In the genomic region with DNA sequence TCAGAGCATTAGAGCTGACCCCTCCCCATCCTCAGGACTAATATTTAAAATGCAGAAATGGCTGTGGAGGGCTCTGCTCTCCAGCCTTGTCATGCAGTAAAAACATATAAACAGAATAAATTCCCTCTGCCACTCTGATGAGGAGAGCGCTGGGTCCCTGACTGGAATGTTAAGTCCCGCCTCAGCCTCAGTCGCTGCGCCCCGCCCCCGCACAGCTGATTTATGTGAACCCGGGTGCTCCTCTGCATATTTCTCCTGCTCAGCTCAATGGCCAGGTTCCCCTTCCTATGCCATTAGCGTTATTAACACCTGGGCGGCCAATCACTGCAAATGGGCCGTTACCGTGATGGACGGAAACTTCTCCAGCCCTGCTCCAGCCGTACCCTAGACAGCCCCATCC, we compare ENCODE assay signal across 31 mouse cellular contexts. TPM values are rescaled to one million over a fixed set of nuclear protein-coding genes. Genes with fewer than 3 reads are reported as not detected.
A peak's percentile ranks its signal among the peaks of the same experiment; 100 is the strongest.
DNase-seq lines count a peak whose midpoint lies in the region; ATAC-seq and TF ChIP-seq lines count a peak whose summit lies in the region.
"Had no signal": no experiment of that assay in that cellular context is flagged by ENCODE, and none has a peak within 500 bp of the region (broad histone marks: within the 10 kb centered on the region; RNA-seq: fewer than 3 reads in every experiment).

No protein-coding gene starts in this region.

- TF ChIP-seq EP300 in heart, adult 2 months (IDR thresholded peaks at IDR 0.05; ENCODE audit: insufficient read depth, low read depth, low read length) = no peak

- H3K9ac ChIP-seq in kidney, embryonic 15.5 days = no peak overlapping the region
- H3K9ac ChIP-seq in heart, adult 2 months (ENCODE audit: low read depth, low read length) = no peak overlapping the region
- H3K9ac ChIP-seq: forebrain, postnatal 0 days; heart, embryonic 12.5 days; hindbrain, embryonic 15.5 days; intestine, embryonic 15.5 days; limb, embryonic 13.5 days; liver, embryonic 12.5 days; midbrain, embryonic 12.5 days had no signal

- H3K27ac ChIP-seq in kidney, embryonic 15.5 days = no peak overlapping the region
- no peak overlapping the region for H3K27ac ChIP-seq in heart, adult 2 months
- no peak overlapping the region for H3K27ac ChIP-seq in thymus, adult 2 months (ENCODE audit: control insufficient read depth, insufficient read depth, low read length)
- H3K27ac ChIP-seq: hindbrain, embryonic 15.5 days; intestine, embryonic 15.5 days; limb, embryonic 13.5 days; liver, embryonic 12.5 days; midbrain, embryonic 12.5 days had no signal

- DNase-seq in kidney, adult 18-20 months = peak; percentile 56
- DNase-seq in testis, postnatal 10 days (ENCODE audit: low spot score) = peak; percentile 48
- no peak for DNase-seq in testis, postnatal 14 days (ENCODE audit: low spot score)
- DNase-seq in kidney, postnatal 36 days = peak; percentile 26 to 58
- DNase-seq in heart, adult 2 months = no peak
- DNase-seq in thymus, adult 2 months = no peak
- DNase-seq: adrenal gland, adult 2 months; B cell, adult 2 months; cerebellum, adult 11-12 months; cerebellum, postnatal 14 days; forebrain, postnatal 0 days; gastrocnemius, postnatal 14 days; heart, adult 11 months; heart, postnatal 10 days; lung, adult 2 months; lung, postnatal 14 days; thymus, postnatal 25 days had no signal

- H3K4me1 ChIP-seq in kidney, embryonic 15.5 days = peaks cover 7% of the 10 kb centered on the region; the same call in 1 of the 2 replicates
- H3K4me1 ChIP-seq in heart, adult 2 months (ENCODE audit: control insufficient read depth, insufficient read depth, low read length) = no peaks in the 10 kb centered on the region
- no peaks in the 10 kb centered on the region for H3K4me1 ChIP-seq in thymus, adult 2 months (replicated peaks; ENCODE audit: control insufficient read depth, insufficient read depth, low read length)
- H3K4me1 ChIP-seq: heart, embryonic 12.5 days; limb, embryonic 13.5 days; liver, embryonic 12.5 days; midbrain, embryonic 12.5 days had no signal

- peaks cover 58% of the 10 kb centered on the region for H3K27me3 ChIP-seq in kidney, embryonic 15.5 days
- peaks cover 1% of the 10 kb centered on the region; the same call in 1 of the 2 replicates for H3K27me3 ChIP-seq in heart, adult 2 months (ENCODE audit: control insufficient read depth, insufficient read depth, low read length)
- H3K27me3 ChIP-seq in thymus, adult 2 months (ENCODE audit: control insufficient read depth, insufficient read depth, low read length) = no peaks in the 10 kb centered on the region; the same call in 1 of the 2 replicates
- H3K27me3 ChIP-seq: hindbrain, embryonic 15.5 days had no signal

- TF ChIP-seq CTCF in heart, adult 2 months (IDR thresholded peaks at IDR 0.05) = no peak
- no peak for TF ChIP-seq CTCF in thymus, adult 2 months (IDR thresholded peaks at IDR 0.05; ENCODE audit: borderline replicate concordance, control insufficient read depth, extremely low read depth, insufficient read depth, low read length, poor library complexity)

- intact Hi-C loops in heart, adult 2 months (cut with DNase I) = no loop called here

- H3K79me2 ChIP-seq in heart, adult 2 months (replicated peaks; ENCODE audit: control insufficient read depth, insufficient read depth, low read length) = no peaks in the 10 kb centered on the region

- no peaks in the 10 kb centered on the region for H3K36me3 ChIP-seq in kidney, embryonic 15.5 days
- no peaks in the 10 kb centered on the region for H3K36me3 ChIP-seq in heart, adult 2 months (ENCODE audit: control insufficient read depth, insufficient read depth, low read length)
- H3K36me3 ChIP-seq in thymus, adult 2 months (ENCODE audit: control insufficient read depth, insufficient read depth, low read length) = no peaks in the 10 kb centered on the region
- H3K36me3 ChIP-seq: heart, embryonic 12.5 days; hindbrain, embryonic 15.5 days; intestine, embryonic 15.5 days; limb, embryonic 13.5 days; liver, embryonic 12.5 days; midbrain, embryonic 12.5 days had no signal

- no peak overlapping the region for H3K4me2 ChIP-seq in kidney, embryonic 15.5 days
- H3K4me2 ChIP-seq: heart, embryonic 12.5 days; hindbrain, embryonic 15.5 days; intestine, embryonic 15.5 days; limb, embryonic 13.5 days; liver, embryonic 12.5 days; midbrain, embryonic 12.5 days had no signal

- no peaks in the 10 kb centered on the region for H3K9me3 ChIP-seq in kidney, embryonic 15.5 days (replicated peaks)
- H3K9me3 ChIP-seq: heart, embryonic 12.5 days; hindbrain, embryonic 15.5 days; intestine, embryonic 15.5 days; limb, embryonic 13.5 days; liver, embryonic 12.5 days had no signal

- 23% methylated on average over 13 of the region's 13 CpGs for WGBS in kidney, embryonic 15.5 days
- 33% methylated on average over 13 of the region's 13 CpGs for WGBS in heart, adult 2 months
- WGBS in thymus, adult 2 months = 38% methylated on average over 13 of the region's 13 CpGs

- H3K4me3 ChIP-seq in kidney, embryonic 15.5 days (replicated peaks) = no peak overlapping the region
- no peak overlapping the region for H3K4me3 ChIP-seq in heart, adult 2 months
- no peak overlapping the region for H3K4me3 ChIP-seq in thymus, adult 2 months (ENCODE audit: control insufficient read depth, insufficient read depth, low read length)
- H3K4me3 ChIP-seq: heart, embryonic 12.5 days; hindbrain, embryonic 15.5 days; intestine, embryonic 15.5 days; limb, embryonic 13.5 days; liver, embryonic 12.5 days; midbrain, embryonic 12.5 days had no signal

- ATAC-seq in kidney, embryonic 15.5 days (replicated peaks; ENCODE audit: low FRiP score) = no peak
- ATAC-seq: forebrain, postnatal 0 days; intestine, embryonic 15.5 days; liver, embryonic 12.5 days had no signal

- TF ChIP-seq POLR2A in heart, adult 2 months (IDR thresholded peaks at IDR 0.05; ENCODE audit: insufficient read depth, low read depth, low read length) = no peak
- TF ChIP-seq POLR2A in thymus, adult 2 months (IDR thresholded peaks at IDR 0.05; ENCODE audit: control insufficient read depth, extremely low read depth, insufficient read depth, low read length, poor library complexity) = no peak

RNA-seq across cellular contexts. Expression of a gene that starts 15.8 kb away (rescaled TPM):
- polyA plus RNA-seq in kidney, embryonic 15.5 days (2015; fragmentation: Nextera tagmentation; extraction: Ambion mirVana) = not detected in 2 replicates
- not detected for total RNA-seq in heart, adult 2 months (2021)
- polyA plus RNA-seq in heart, adult 2 months (2012; rRNA removed) = not detected in 2 replicates
- 0.03 and 0.23 TPM in 2 replicates for polyA plus RNA-seq in thymus, adult 2 months (2012; rRNA removed)
- total RNA-seq: adrenal gland, adult 2 months; adrenal gland, postnatal 4 days; CH12.LX; gastrocnemius, postnatal 14 days; heart, postnatal 10 days; megakaryocyte progenitor cell, adult 5-6 weeks; MEL had no signal
- polyA plus RNA-seq: adrenal gland, adult 2 months; intestine, embryonic 15.5 days; limb, embryonic 13.5 days; liver, embryonic 12.5 days; lung, adult 2 months had no signal

RNA-seq across cellular contexts. Expression of a gene that starts 25.3 kb away (rescaled TPM):
- polyA plus RNA-seq in kidney, embryonic 15.5 days (2015; fragmentation: Nextera tagmentation; extraction: Ambion mirVana) = 11.2 and 14.4 TPM in 2 replicates
- 1 to 10 TPM; 8.8 to 9.8 TPM for total RNA-seq in heart, adult 2 months (2021)
- 12.6 and 13.5 TPM in 2 replicates for polyA plus RNA-seq in heart, adult 2 months (2012; rRNA removed)
- 1.8 and 2.5 TPM in 2 replicates for polyA plus RNA-seq in thymus, adult 2 months (2012; rRNA removed)

RNA-seq across cellular contexts. Expression of a gene that starts 29.0 kb away (rescaled TPM):
- not detected in 2 replicates for polyA plus RNA-seq in kidney, embryonic 15.5 days (2015; fragmentation: Nextera tagmentation; extraction: Ambion mirVana)
- total RNA-seq in heart, adult 2 months (2021) = 1 to 10 TPM; 1.2 to 3.0 TPM
- polyA plus RNA-seq in heart, adult 2 months (2012; rRNA removed) = 5.6 and 10.9 TPM in 2 replicates
- 0.65 and 0.75 TPM in 2 replicates for polyA plus RNA-seq in thymus, adult 2 months (2012; rRNA removed)
- total RNA-seq: CH12.LX; forebrain, postnatal 0 days; gastrocnemius, postnatal 14 days; heart, postnatal 10 days; layer of hippocampus, postnatal 14 days; megakaryocyte progenitor cell, adult 5-6 weeks; MEL had no signal
- polyA plus RNA-seq: embryonic facial prominence, embryonic 11.5 days; forebrain, embryonic 11.5 days; forebrain, postnatal 0 days; heart, embryonic 12.5 days; hindbrain, embryonic 15.5 days; intestine, embryonic 15.5 days; limb, embryonic 13.5 days; liver, embryonic 12.5 days; midbrain, embryonic 12.5 days had no signal

RNA-seq across cellular contexts. Expression of a gene that starts 56.1 kb away (rescaled TPM):
- 50.8 and 60.0 TPM in 2 replicates for polyA plus RNA-seq in kidney, embryonic 15.5 days (2015; fragmentation: Nextera tagmentation; extraction: Ambion mirVana)
- total RNA-seq in heart, adult 2 months (2021) = 10 to 100 TPM; 39.5 to 47.1 TPM
- polyA plus RNA-seq in heart, adult 2 months (2012; rRNA removed) = 27.7 and 32.1 TPM in 2 replicates
- polyA plus RNA-seq in thymus, adult 2 months (2012; rRNA removed) = 31.5 and 32.4 TPM in 2 replicates

Comparison
In these comparisons a context has a peak if more than half of its experiments do, and no peak if none do; other contexts are left out.
1. DNase-seq: peak in kidney, adult 18-20 months (single experiment), testis, postnatal 10 days (single experiment) and kidney, postnatal 36 days (2 of 2); none in testis, postnatal 14 days (single experiment), heart, adult 2 months (0 of 2) and thymus, adult 2 months (single experiment).